Mouse (Mus musculus): Measurements from ENCODE around the gene Il15ra.

Il15ra gene

GRCm38 (mm10) chr2:11710101-11710500 is 5.0 kb downstream of the Il15ra start:
- DNase-seq = peak in 1 of 2 experiments; percentile 49

GRCm38 (mm10) chr2:11712483-11712990 is 7.4 kb downstream of the Il15ra start:
- DNase-seq = no peak

- DNase-seq = no peak
Observed at GRCm38 (mm10) chr2:11713021-11713420, 7.9 kb downstream of the Il15ra start.

- no peak for DNase-seq
Observed at GRCm38 (mm10) chr2:11714535-11714934, 9.4 kb downstream of the Il15ra start.

- no peak for DNase-seq
Observed at GRCm38 (mm10) chr2:11718573-11718972, 13.5 kb downstream of the Il15ra start.

- no peak for DNase-seq
Observed at GRCm38 (mm10) chr2:11722564-11722963, 17.5 kb downstream of the Il15ra start.

- no peak for DNase-seq
Observed at GRCm38 (mm10) chr2:11727574-11727973, 22.5 kb downstream of the Il15ra start.

- no peak for DNase-seq
Observed at GRCm38 (mm10) chr2:11729091-11729490, 24.0 kb downstream of the Il15ra start.

- DNase-seq = no peak
Observed at GRCm38 (mm10) chr2:11732978-11733377, 27.9 kb downstream of the Il15ra start.

- no peak for DNase-seq
Observed at GRCm38 (mm10) chr2:11735853-11736252, 30.8 kb downstream of the Il15ra start.

- DNase-seq = no peak
Observed at GRCm38 (mm10) chr2:11738794-11739193, 33.7 kb downstream of the Il15ra start.

GRCm38 (mm10) chr2:11739516-11740051 is 34.5 kb downstream of the Il15ra start:
- no peak for DNase-seq

- DNase-seq = no peak
Observed at GRCm38 (mm10) chr2:11762541-11762940, 57.5 kb downstream of the Il15ra start.

GRCm38 (mm10) chr2:11765694-11766093 is 60.6 kb downstream of the Il15ra start:
- DNase-seq = no peak

- no peak for DNase-seq
Observed at GRCm38 (mm10) chr2:11766485-11767160, 61.5 kb downstream of the Il15ra start.

GRCm38 (mm10) chr2:11767161-11767545 is 62.1 kb downstream of the Il15ra start:
- no peak for DNase-seq

- DNase-seq = no peak
Observed at GRCm38 (mm10) chr2:11771701-11772100, 66.6 kb downstream of the Il15ra start.

- no peak for DNase-seq
Observed at GRCm38 (mm10) chr2:11772401-11772800, 67.3 kb downstream of the Il15ra start.

- no peak for DNase-seq
Observed at GRCm38 (mm10) chr2:11774426-11774825, 69.3 kb downstream of the Il15ra start.

GRCm38 (mm10) chr2:11775121-11775520 is 70.0 kb downstream of the Il15ra start:
- no peak for DNase-seq

GRCm38 (mm10) chr2:11776415-11776814 is 71.3 kb downstream of the Il15ra start:
- DNase-seq = no peak

GRCm38 (mm10) chr2:11777091-11778068 is 72.3 kb downstream of the Il15ra start, which contains the start of the genes Fbh1 and Ankrd16:
Gene Fbh1 (minus strand): TSS chr2:11777582.
Gene Ankrd16 (plus strand): TSS chr2:11777876.
- peak; percentile 100 for DNase-seq
